Mouse (Mus musculus) lung, postnatal 0 days (tissue): ENCODE results near the gene Brap.

ENCODE experiments used
- CTCF ChIP-seq: IDR thresholded peaks from 2 replicates; pipeline ENCODE4 v1.5.1; 2016; ENCODE audit warnings: antibody characterized with exemption, mild to moderate bottlenecking
- EP300 ChIP-seq: IDR thresholded peaks from 2 replicates; pipeline ENCODE4 v1.6.1; 2016; ENCODE audit warnings: antibody characterized with exemption, mild to moderate bottlenecking, control low read depth

DNA sequence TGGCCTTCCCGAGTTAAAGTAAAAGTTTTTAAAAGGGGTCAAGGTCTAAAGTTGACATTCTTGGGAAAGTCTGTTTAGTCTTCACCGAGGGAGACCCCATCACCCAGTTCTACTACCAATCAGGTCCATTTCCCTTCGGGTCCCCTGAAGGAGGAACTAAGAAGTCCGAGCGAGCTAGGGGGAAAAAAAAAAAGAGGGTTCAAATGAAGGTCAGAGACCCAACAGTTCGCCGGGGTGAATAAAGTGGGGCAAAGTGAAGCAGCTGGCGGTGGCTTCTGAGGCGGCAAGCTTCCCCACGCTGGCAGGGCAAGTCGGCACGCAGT, 50.4 kb downstream of the Brap start:
- no peak for TF ChIP-seq CTCF
- no peak for TF ChIP-seq EP300
